Mouse (Mus musculus): ENCODE data around the gene Nepn. TPM values are rescaled to one million over a fixed set of nuclear protein-coding genes. Genes with fewer than 3 reads are reported as not detected.

The Nepn gene
- polyA plus RNA-seq (2014; fragmentation: Illumina TruSeq; extraction: RNeasy Lipid Tissue Mini Kit (QIAGEN cat#74804); ENCODE audit: low read depth, low replicate concordance): 1.9 TPM

GRCm38 (mm10) chr10:52388922-52389430 is at the start of gene Nepn:
Nepn (plus strand) TSS chr10:52388972.

GRCm38 (mm10) chr10:52358467-52358866 is 30.3 kb upstream of the Nepn start, which contains the start of gene Gm26741:
Gm26741 (plus strand) TSS chr10:52358767.

DNA sequence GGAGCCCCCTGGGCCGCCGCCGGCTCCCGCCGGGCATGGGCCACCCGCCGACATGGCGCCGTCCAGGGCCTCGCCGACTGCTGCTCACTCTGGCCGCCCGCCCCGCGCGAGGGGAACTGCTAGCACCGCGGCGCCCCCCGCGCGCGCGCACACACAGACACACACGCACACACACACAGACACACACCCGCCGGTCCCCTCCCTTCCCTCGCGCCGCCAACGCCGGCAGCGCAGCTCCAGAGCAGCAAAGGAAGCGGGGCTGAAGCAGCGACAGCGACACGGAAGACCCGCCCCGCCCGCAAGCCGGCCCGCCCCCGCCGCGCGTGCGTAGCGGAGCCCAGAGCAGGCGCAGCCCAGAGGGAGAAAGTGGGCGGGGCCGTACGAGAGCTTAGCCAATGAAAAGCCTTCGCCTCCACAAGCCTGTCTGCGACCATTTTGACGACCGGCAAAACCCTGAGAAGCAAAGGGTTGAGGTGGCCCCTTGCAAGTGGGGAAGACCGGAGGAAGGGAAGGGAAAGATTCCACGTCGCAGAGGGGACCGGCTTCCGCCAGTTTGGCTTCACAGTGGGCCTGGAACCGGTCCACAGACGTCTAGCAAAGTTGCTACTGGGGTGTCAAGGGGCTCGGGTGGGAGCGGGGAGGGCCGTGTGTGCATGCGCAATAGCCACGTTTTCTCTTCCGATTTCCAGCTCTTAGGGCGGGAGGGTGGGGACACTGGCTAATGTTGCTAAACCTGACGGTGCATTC is 6.8 kb upstream of the Nepn start, which contains the start of gene Gopc:
TSS of gene Gopc (minus strand) at position 280 of the 747 bp plus-strand sequence.

DNA sequence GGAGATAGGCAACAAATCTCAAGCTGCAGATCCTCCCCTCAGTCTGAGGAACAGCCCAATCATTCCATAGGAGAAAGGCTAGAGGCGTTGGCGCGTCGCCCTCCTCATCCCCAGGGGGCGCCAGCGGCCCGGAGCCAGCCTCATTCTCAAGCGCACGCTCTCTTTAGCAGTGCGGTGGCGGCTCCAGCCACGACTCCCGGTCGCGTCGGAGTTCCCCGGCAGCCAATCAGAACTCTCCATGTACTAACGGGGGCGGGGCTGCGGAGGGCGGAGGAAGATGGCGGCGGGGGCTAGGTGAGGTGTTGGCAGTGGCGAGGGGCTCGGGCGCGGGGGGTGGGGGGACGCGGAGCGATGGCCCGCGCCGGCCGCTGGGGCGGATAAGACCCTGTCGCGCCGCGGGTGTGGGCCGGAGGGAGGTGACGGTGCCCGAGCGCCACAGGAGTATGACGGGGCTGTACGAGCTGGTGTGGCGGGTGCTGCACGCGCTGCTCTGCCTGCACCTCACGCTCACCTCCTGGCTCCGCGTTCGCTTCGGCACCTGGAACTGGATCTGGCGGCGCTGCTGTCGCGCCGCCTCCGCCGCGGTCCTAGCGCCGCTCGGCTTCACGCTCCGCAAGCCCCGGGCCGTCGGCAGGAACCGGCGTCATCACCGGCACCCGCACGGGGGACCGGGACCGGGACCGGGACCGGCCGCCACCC is 28.7 kb downstream of the Nepn start, which contains the start of gene Nus1:
TSS of gene Nus1 (plus strand) at position 249 of the 699 bp plus-strand sequence.

Other genes with a start within 250 kb of the Nepn start
- not detected for gene Ros1, start 193.7 kb upstream of the Nepn start, polyA plus RNA-seq (2014; fragmentation: Illumina TruSeq; extraction: RNeasy Lipid Tissue Mini Kit (QIAGEN cat#74804); ENCODE audit: low read depth, low replicate concordance)
- 4.3 TPM for gene Dcbld1, start 155.4 kb upstream of the Nepn start, polyA plus RNA-seq (2014; fragmentation: Illumina TruSeq; extraction: RNeasy Lipid Tissue Mini Kit (QIAGEN cat#74804); ENCODE audit: low read depth, low replicate concordance)
- gene Gm26741, start 30.2 kb upstream of the Nepn start, polyA plus RNA-seq (2014; fragmentation: Illumina TruSeq; extraction: RNeasy Lipid Tissue Mini Kit (QIAGEN cat#74804); ENCODE audit: low read depth, low replicate concordance): not detected
- 15.3 TPM for gene Gopc, start 6.8 kb upstream of the Nepn start, polyA plus RNA-seq (2014; fragmentation: Illumina TruSeq; extraction: RNeasy Lipid Tissue Mini Kit (QIAGEN cat#74804); ENCODE audit: low read depth, low replicate concordance)
- gene Nus1, start 28.6 kb downstream of the Nepn start, polyA plus RNA-seq (2014; fragmentation: Illumina TruSeq; extraction: RNeasy Lipid Tissue Mini Kit (QIAGEN cat#74804); ENCODE audit: low read depth, low replicate concordance): 28.3 TPM

All from heart, adult 10 weeks (tissue).